Mouse (Mus musculus): ENCODE measurements around the gene Gm45337. TPM values are rescaled to one million over a fixed set of nuclear protein-coding genes. Genes with fewer than 3 reads are reported as not detected.
"Not testable (repeated sequence)": the region's sequence is repeated elsewhere in the genome, so short reads cannot be mapped to it uniquely, and the experiment has no call there.

Gm45337 gene
- polyA plus RNA-seq, 1 experiment from 2014 or later, result not detected

DNA sequence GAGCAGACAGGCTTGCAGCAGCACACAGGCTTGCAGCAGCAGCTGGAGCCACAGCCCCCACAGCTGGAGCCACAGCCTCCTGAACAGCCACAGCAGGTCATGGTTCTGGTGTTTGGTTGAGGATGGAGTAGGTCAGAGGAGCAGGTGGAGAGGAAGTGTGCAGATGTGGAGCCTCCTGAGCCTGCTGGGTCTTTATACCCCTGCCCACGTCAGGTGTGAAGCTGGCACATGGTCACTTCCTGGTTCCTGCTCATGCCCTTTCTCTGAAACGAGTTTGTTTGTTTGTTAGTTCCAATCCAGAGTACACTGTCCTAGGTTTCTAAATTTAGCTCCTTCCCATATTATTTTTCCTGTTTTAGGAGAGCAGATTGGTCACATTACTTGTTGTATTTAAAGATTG, 12.6 kb upstream of the Gm45337 start, which contains the start of gene Gm29735:
Gene Gm29735, minus strand, starts transcription at position 101 of the 400 bp plus-strand sequence.
- not testable (repeated sequence) for ATAC-seq (ENCODE audit: low FRiP score); H3K4me1 ChIP-seq (replicated peaks; ENCODE audit: control insufficient read depth, insufficient read depth, low read length); DNase-seq (ENCODE audit: low spot score); H3K9ac ChIP-seq (ENCODE audit: low read depth, low read length); H3K27me3 ChIP-seq (ENCODE audit: control insufficient read depth, insufficient read depth, low read length); H3K36me3 ChIP-seq (ENCODE audit: control insufficient read depth, insufficient read depth, low read length); H3K27ac ChIP-seq (ENCODE audit: low read depth, low read length); H3K9me3 ChIP-seq (ENCODE audit: control insufficient read depth, low read length); H3K4me3 ChIP-seq (ENCODE audit: low read depth, low read length); H3K4me2 ChIP-seq (replicated peaks; ENCODE audit: low read depth, low read length)
- 61% methylated on average over 2 of the region's 2 CpGs for WGBS

DNA sequence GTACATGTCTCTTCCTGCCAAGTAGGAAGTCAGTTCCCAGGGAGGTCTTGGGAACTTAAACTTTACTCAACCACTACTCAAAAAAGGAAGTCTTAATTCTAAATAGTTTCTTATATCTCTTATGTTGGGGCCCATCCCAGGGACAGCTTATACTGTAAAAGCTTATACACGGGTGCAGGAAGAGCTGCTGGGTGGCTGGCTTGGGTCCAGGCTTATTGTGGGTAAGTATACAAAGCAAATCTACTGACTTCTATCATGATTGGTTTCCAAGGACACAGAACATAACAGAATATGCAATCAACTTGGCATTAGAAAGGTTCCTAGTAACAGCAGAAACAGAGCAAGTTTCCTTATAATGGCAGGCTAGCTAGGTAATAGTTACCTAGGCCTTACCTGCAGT, 10.9 kb upstream of the Gm45337 start:
- Histone ChIP-seq H3K4me2 (replicated peaks; ENCODE audit: low read depth, low read length) (no peak overlapping the region), H3K9ac (ENCODE audit: low read depth, low read length) (no peak overlapping the region), H3K36me3 (ENCODE audit: control insufficient read depth, insufficient read depth, low read length) (no peaks in the 10 kb centered on the region), H3K9me3 (ENCODE audit: control insufficient read depth, low read length) (no peaks in the 10 kb centered on the region), H3K27ac (ENCODE audit: low read depth, low read length) (no peak overlapping the region), H3K27me3 (ENCODE audit: control insufficient read depth, insufficient read depth, low read length) (no peaks in the 10 kb centered on the region), H3K4me1 (replicated peaks; ENCODE audit: control insufficient read depth, insufficient read depth, low read length) (no peaks in the 10 kb centered on the region), H3K4me3 (ENCODE audit: low read depth, low read length) (no peak overlapping the region)
- DNase-seq (ENCODE audit: low spot score) (no peak), ATAC-seq (ENCODE audit: low FRiP score) (no peak)
- 76% methylated on average over 1 of the region's 1 CpGs for WGBS

DNA sequence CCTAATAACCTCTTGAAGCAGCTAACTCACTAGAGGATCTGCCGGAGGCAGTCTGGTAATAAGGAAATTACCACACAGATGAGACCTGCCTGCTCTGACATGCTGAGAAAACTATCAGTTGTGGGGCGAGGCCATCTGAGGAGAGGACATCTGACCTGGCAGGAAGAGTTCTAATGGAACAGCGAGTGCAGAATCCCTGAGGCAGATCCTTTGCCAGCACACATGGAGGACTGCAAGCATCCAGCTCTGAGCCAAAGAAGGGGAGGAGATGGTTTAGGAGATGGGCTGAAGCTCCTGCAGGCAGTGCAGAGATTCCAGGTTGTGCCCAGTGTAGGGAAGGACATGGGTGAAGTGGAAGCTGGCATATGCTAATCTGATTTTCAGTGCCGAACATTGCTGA, 7.8 kb upstream of the Gm45337 start:
- Histone ChIP-seq H3K4me1 (replicated peaks; ENCODE audit: control insufficient read depth, insufficient read depth, low read length) (no peaks in the 10 kb centered on the region), H3K27me3 (ENCODE audit: control insufficient read depth, insufficient read depth, low read length) (no peaks in the 10 kb centered on the region), H3K27ac (ENCODE audit: low read depth, low read length) (no peak overlapping the region), H3K4me3 (ENCODE audit: low read depth, low read length) (no peak overlapping the region), H3K9ac (ENCODE audit: low read depth, low read length) (no peak overlapping the region), H3K4me2 (replicated peaks; ENCODE audit: low read depth, low read length) (no peak overlapping the region), H3K36me3 (ENCODE audit: control insufficient read depth, insufficient read depth, low read length) (no peaks in the 10 kb centered on the region), H3K9me3 (ENCODE audit: control insufficient read depth, low read length) (no peaks in the 10 kb centered on the region)
- ATAC-seq (ENCODE audit: low FRiP score) (no peak), DNase-seq (ENCODE audit: low spot score) (no peak)
- 84% methylated on average over 4 of the region's 4 CpGs for WGBS

DNA sequence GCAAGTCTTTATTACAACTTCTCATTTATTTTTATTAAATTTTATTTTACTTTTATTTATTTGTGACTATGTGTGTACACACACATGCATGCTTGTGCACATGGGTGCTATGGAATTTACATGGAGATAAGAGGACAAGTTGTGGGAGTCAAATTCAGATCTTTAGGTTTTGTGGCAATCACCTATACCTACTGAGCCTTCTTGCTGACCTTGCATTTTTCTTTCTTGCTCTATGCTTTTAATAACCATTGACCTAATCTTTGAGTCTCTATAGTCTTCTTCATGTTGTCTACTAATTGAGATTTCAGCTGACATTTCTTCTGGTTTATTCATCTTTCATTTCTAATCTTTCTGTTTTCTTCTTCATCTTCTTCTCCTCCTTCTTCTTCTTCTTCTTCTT, 4.2 kb upstream of the Gm45337 start:
- Histone ChIP-seq H3K36me3 (ENCODE audit: control insufficient read depth, insufficient read depth, low read length) (no peaks in the 10 kb centered on the region), H3K27me3 (ENCODE audit: control insufficient read depth, insufficient read depth, low read length) (no peaks in the 10 kb centered on the region), H3K9ac (ENCODE audit: low read depth, low read length) (no peak overlapping the region), H3K27ac (ENCODE audit: low read depth, low read length) (no peak overlapping the region), H3K4me2 (replicated peaks; ENCODE audit: low read depth, low read length) (no peak overlapping the region), H3K4me3 (ENCODE audit: low read depth, low read length) (no peak overlapping the region), H3K4me1 (replicated peaks; ENCODE audit: control insufficient read depth, insufficient read depth, low read length) (no peaks in the 10 kb centered on the region), H3K9me3 (ENCODE audit: control insufficient read depth, low read length) (no peaks in the 10 kb centered on the region)
- ATAC-seq (ENCODE audit: low FRiP score) (no peak), DNase-seq (ENCODE audit: low spot score) (no peak)

DNA sequence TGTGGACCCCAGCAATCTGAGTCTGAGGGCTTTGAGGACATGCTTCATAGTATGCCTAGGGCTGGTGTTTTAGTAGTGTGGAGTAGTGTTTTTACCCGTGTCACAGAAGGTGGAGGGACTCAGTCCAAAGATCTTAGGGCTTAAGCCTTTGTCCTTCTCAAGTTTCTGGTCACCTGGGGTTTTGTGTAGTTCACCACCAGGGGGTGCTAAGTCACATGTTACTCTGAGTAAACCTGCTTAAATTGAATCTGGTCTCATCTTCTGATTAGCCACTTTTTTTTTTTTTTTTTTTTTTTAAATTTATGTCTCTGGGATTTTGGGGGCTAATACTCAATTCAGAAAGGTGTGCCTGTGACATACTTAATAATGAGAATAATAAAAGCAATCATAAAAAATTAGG, 1.6 kb upstream of the Gm45337 start:
- Histone ChIP-seq H3K9me3 (ENCODE audit: control insufficient read depth, low read length) (no peaks in the 10 kb centered on the region), H3K27ac (ENCODE audit: low read depth, low read length) (no peak overlapping the region), H3K27me3 (ENCODE audit: control insufficient read depth, insufficient read depth, low read length) (no peaks in the 10 kb centered on the region), H3K4me1 (replicated peaks; ENCODE audit: control insufficient read depth, insufficient read depth, low read length) (no peaks in the 10 kb centered on the region), H3K4me2 (replicated peaks; ENCODE audit: low read depth, low read length) (no peak overlapping the region), H3K36me3 (ENCODE audit: control insufficient read depth, insufficient read depth, low read length) (no peaks in the 10 kb centered on the region), H3K9ac (ENCODE audit: low read depth, low read length) (no peak overlapping the region), H3K4me3 (ENCODE audit: low read depth, low read length) (no peak overlapping the region)
- WGBS, result 0% methylated on average over 1 of the region's 1 CpGs
- DNase-seq (ENCODE audit: low spot score), result peak; percentile 75
- ATAC-seq (ENCODE audit: low FRiP score), result no peak

DNA sequence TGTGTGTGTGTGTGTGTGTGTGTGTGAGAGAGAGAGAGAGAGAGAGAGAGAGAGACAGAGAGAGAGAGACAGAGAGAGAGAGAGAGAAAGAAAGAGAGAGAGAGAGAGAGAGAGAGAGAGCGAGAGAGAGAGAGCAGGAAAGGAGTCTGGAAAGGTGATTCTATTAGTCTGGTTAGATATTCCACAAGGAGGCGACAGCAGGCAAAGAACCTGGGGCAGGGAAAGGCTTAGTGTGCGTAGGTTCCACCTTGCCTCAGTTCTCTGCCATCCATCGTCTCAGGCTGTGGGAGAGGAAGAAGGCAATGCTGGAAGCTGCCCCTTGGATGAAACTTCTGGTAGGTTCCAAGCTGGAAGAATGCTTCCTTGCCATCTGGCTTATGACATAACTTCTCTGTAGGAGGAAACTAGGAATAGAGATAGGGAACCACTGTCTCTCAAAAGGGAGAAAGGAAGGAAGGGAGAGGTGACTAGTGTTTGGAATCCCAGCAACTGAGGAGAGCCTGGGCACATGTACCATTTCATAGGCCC, 1.1 kb upstream of the Gm45337 start:
- Histone ChIP-seq H3K27ac (ENCODE audit: low read depth, low read length) (no peak overlapping the region), H3K27me3 (ENCODE audit: control insufficient read depth, insufficient read depth, low read length) (no peaks in the 10 kb centered on the region), H3K9me3 (ENCODE audit: control insufficient read depth, low read length) (no peaks in the 10 kb centered on the region), H3K36me3 (ENCODE audit: control insufficient read depth, insufficient read depth, low read length) (no peaks in the 10 kb centered on the region), H3K4me2 (replicated peaks; ENCODE audit: low read depth, low read length) (no peak overlapping the region), H3K4me3 (ENCODE audit: low read depth, low read length) (no peak overlapping the region), H3K4me1 (replicated peaks; ENCODE audit: control insufficient read depth, insufficient read depth, low read length) (no peaks in the 10 kb centered on the region), H3K9ac (ENCODE audit: low read depth, low read length) (no peak overlapping the region)
- 57% methylated on average over 4 of the region's 4 CpGs for WGBS
- ATAC-seq (ENCODE audit: low FRiP score) (no peak), DNase-seq (ENCODE audit: low spot score) (no peak)

DNA sequence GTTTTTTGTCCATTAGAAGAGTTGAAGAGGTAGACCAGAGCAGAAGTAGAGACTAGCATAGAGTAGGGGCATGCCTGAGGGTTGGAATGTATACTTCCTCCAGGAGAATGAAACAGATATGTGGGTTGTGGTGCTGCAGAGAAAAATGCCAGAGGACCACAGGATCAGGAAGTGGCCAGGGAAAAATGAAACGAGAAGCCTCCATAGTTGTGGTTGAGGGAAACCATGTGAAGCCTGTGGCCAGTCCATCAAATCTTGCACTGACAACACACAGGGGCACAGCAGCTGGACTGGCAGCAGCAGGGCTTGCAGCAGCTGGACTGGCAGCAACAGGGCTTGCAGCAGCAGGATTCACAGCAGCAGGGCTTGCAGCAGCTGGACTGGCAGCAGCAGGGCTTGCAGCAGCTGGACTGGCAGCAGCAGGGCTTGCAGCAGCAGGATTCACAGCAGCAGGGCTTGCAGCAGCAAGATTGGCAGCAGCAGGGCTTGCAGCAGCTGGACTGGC, 849 bp downstream of the Gm45337 start:
- H3K4me1 ChIP-seq (replicated peaks; ENCODE audit: control insufficient read depth, insufficient read depth, low read length); DNase-seq (ENCODE audit: low spot score); H3K9ac ChIP-seq (ENCODE audit: low read depth, low read length); H3K36me3 ChIP-seq (ENCODE audit: control insufficient read depth, insufficient read depth, low read length); ATAC-seq (ENCODE audit: low FRiP score); H3K27ac ChIP-seq (ENCODE audit: low read depth, low read length); H3K4me3 ChIP-seq (ENCODE audit: low read depth, low read length); H3K4me2 ChIP-seq (replicated peaks; ENCODE audit: low read depth, low read length); H3K9me3 ChIP-seq (ENCODE audit: control insufficient read depth, low read length); H3K27me3 ChIP-seq (ENCODE audit: control insufficient read depth, insufficient read depth, low read length): not testable (repeated sequence)
- 61% methylated on average over 1 of the region's 1 CpGs for WGBS

DNA sequence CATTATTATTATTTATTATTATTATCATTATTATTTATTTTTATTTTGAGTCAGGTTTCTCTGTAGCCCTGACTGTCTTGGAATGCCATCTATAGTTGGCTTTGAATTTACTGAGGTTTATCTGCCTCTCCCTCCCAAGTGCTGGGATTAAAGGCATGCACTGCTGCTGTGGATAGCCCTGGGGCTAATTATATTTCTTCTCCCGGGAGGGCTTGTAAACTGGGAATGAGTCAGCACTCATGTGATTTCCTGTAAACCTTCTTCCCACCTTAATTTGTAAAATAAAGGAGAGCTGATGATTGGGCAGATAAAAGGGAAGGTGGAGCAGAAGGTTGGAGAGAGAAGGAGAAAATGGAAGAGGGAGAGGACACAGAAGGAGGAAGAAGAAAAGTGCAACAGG, 3.7 kb downstream of the Gm45337 start:
- no peaks in the 10 kb centered on the region for H3K27me3 ChIP-seq (ENCODE audit: control insufficient read depth, insufficient read depth, low read length)
- H3K4me1 ChIP-seq (replicated peaks; ENCODE audit: control insufficient read depth, insufficient read depth, low read length), result no peaks in the 10 kb centered on the region
- no peak overlapping the region for H3K4me2 ChIP-seq (replicated peaks; ENCODE audit: low read depth, low read length)
- H3K27ac ChIP-seq (ENCODE audit: low read depth, low read length), result no peak overlapping the region
- no peak overlapping the region for H3K4me3 ChIP-seq (ENCODE audit: low read depth, low read length)
- 61% methylated on average over 1 of the region's 1 CpGs for WGBS
- H3K9ac ChIP-seq (ENCODE audit: low read depth, low read length), result no peak overlapping the region
- H3K36me3 ChIP-seq (ENCODE audit: control insufficient read depth, insufficient read depth, low read length), result no peaks in the 10 kb centered on the region
- no peak for ATAC-seq (ENCODE audit: low FRiP score)
- DNase-seq (ENCODE audit: low spot score), result no peak
- no peaks in the 10 kb centered on the region for H3K9me3 ChIP-seq (ENCODE audit: control insufficient read depth, low read length)

DNA sequence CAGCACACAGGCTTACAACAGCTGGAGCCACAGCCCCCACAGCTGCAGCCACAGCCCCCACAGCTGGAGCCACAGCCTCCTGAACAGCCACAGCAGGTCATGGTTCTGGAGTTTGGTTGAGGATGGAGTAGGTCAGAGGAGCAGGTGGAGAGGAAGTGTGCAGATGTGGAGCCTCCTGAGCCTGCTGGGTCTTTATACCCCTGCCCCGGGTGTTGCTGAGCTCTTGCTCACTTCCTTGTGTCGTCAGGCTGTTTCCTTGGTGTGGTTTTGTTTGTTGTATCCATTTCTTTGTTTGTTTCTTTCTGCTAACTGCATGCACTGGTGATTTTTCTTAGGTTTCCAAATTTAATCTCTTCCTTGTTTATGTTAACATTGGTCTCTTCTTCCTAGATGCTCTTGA, 8.5 kb downstream of the Gm45337 start, which contains the start of gene Gm39115:
Gene Gm39115, minus strand, starts transcription at position 101 of the 400 bp plus-strand sequence.
- not testable (repeated sequence) for H3K4me3 ChIP-seq (ENCODE audit: low read depth, low read length); H3K27me3 ChIP-seq (ENCODE audit: control insufficient read depth, insufficient read depth, low read length); ATAC-seq (ENCODE audit: low FRiP score); H3K36me3 ChIP-seq (ENCODE audit: control insufficient read depth, insufficient read depth, low read length); H3K9me3 ChIP-seq (ENCODE audit: control insufficient read depth, low read length); H3K9ac ChIP-seq (ENCODE audit: low read depth, low read length); H3K4me2 ChIP-seq (replicated peaks; ENCODE audit: low read depth, low read length); H3K27ac ChIP-seq (ENCODE audit: low read depth, low read length); DNase-seq (ENCODE audit: low spot score); H3K4me1 ChIP-seq (replicated peaks; ENCODE audit: control insufficient read depth, insufficient read depth, low read length)
- 54% methylated on average over 2 of the region's 2 CpGs for WGBS

Measured in hindbrain, embryonic 11.5 days (tissue).